Mouse (Mus musculus): Measurements from ENCODE around the gene Cebpb.
"Not testable (repeated sequence)": the region's sequence is repeated elsewhere in the genome, so short reads cannot be mapped to it uniquely, and the experiment has no call there.

Cebpb gene

GRCm38 (mm10) chr2:167688498-167689451 is at the start of gene Cebpb:
TSS of gene Cebpb (plus strand) at chr2:167688915.
- peak; percentile 56 for DNase-seq (ENCODE audit: low read depth, low spot score)

- peak; percentile 77 for DNase-seq (ENCODE audit: low read depth, low spot score)
Observed at GRCm38 (mm10) chr2:167640279-167640678, 48.4 kb upstream of the Cebpb start.

- no peak for DNase-seq (ENCODE audit: low read depth, low spot score)
Observed at GRCm38 (mm10) chr2:167641337-167641736, 47.4 kb upstream of the Cebpb start.

- no peak for DNase-seq (ENCODE audit: low read depth, low spot score)
Observed at GRCm38 (mm10) chr2:167642164-167642563, 46.6 kb upstream of the Cebpb start.

- DNase-seq (ENCODE audit: low read depth, low spot score): not testable (repeated sequence)
Observed at GRCm38 (mm10) chr2:167643356-167644052, 45.2 kb upstream of the Cebpb start.

- peak; percentile 59 for DNase-seq (ENCODE audit: low read depth, low spot score)
Observed at GRCm38 (mm10) chr2:167646411-167646810, 42.3 kb upstream of the Cebpb start.

GRCm38 (mm10) chr2:167649290-167650032 is 39.3 kb upstream of the Cebpb start:
- DNase-seq (ENCODE audit: low read depth, low spot score): no peak

GRCm38 (mm10) chr2:167651622-167652021 is 37.1 kb upstream of the Cebpb start:
- no peak for DNase-seq (ENCODE audit: low read depth, low spot score)

- DNase-seq (ENCODE audit: low read depth, low spot score): no peak
Observed at GRCm38 (mm10) chr2:167652694-167653093, 36.0 kb upstream of the Cebpb start.

GRCm38 (mm10) chr2:167654911-167655600 is 33.7 kb upstream of the Cebpb start:
- DNase-seq (ENCODE audit: low read depth, low spot score): no peak

- DNase-seq (ENCODE audit: low read depth, low spot score): no peak
Observed at GRCm38 (mm10) chr2:167656629-167657478, 31.9 kb upstream of the Cebpb start.

GRCm38 (mm10) chr2:167657973-167658372 is 30.7 kb upstream of the Cebpb start:
- DNase-seq (ENCODE audit: low read depth, low spot score): no peak

- DNase-seq (ENCODE audit: low read depth, low spot score): no peak
Observed at GRCm38 (mm10) chr2:167658712-167659111, 30.0 kb upstream of the Cebpb start.

- DNase-seq (ENCODE audit: low read depth, low spot score): no peak
Observed at GRCm38 (mm10) chr2:167659177-167659846, 29.4 kb upstream of the Cebpb start.

GRCm38 (mm10) chr2:167659847-167660610 is 28.7 kb upstream of the Cebpb start:
- no peak for DNase-seq (ENCODE audit: low read depth, low spot score)

GRCm38 (mm10) chr2:167660611-167660971 is 28.1 kb upstream of the Cebpb start:
- peak; percentile 40 for DNase-seq (ENCODE audit: low read depth, low spot score)

GRCm38 (mm10) chr2:167661270-167662203 is 27.2 kb upstream of the Cebpb start, which contains the start of gene Gm20431:
TSS of gene Gm20431 (minus strand) at chr2:167661496.
- DNase-seq (ENCODE audit: low read depth, low spot score): peak; percentile 76

GRCm38 (mm10) chr2:167662713-167663112 is 26.0 kb upstream of the Cebpb start:
- no peak for DNase-seq (ENCODE audit: low read depth, low spot score)
